Mouse (Mus musculus): ENCODE data around the gene Tmpo.

DNA sequence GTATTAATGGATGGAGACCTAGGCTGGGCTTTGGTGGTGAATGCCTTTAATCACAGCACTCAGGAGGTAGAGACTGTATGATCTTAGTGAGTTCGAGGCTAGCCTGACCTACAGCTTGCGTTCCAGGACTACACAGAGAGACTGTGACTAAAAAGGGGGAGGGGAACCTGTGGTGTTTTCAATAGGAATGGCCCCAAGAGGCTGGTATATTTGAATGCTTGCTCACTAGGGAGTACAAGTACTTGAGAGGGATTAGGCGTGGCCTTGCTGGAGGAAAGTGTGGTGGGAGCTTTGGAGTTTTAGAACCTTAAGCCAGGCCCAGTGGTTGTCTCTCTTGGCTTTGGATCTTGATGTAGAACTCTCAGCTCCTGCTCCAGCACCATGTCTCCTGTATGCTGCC lies 50.3 kb downstream of the Tmpo start:
- TF ChIP-seq CTCF (IDR thresholded peaks at IDR 0.05; ENCODE audit: insufficient read depth, low read depth, low read length) = no peak
- no peak for TF ChIP-seq POLR2A (IDR thresholded peaks at IDR 0.05; ENCODE audit: insufficient read depth, low read depth, low read length)
